Mouse (Mus musculus) heart, postnatal 0 days (tissue): ENCODE results near the gene Cyp2d22.
"Not testable (repeated sequence)": the region's sequence is repeated elsewhere in the genome, so short reads cannot be mapped to it uniquely, and the experiment has no call there.

Source experiments
- CTCF ChIP-seq: IDR thresholded peaks from 2 replicates; pipeline ENCODE4 v1.5.1; 2016; ENCODE audit warnings: antibody characterized with exemption, control low read depth, low read depth
- EP300 ChIP-seq: IDR thresholded peaks from 2 replicates; pipeline ENCODE4 v1.6.1; 2016; ENCODE audit warnings: antibody characterized with exemption, low read depth

GRCm38 (mm10) chr15:82393922-82394321 is 13.9 kb upstream of the Cyp2d22 start, which contains the start of gene Cyp2d11:
- not testable (repeated sequence) for TF ChIP-seq CTCF, EP300
